Mouse (Mus musculus): Measurements from ENCODE around the gene Itga4. TPM values are rescaled to one million over a fixed set of nuclear protein-coding genes. Genes with fewer than 3 reads are reported as not detected.

Gene Itga4
- polyA plus RNA-seq, 1 experiment from 2014 or later: 4.5 TPM

DNA sequence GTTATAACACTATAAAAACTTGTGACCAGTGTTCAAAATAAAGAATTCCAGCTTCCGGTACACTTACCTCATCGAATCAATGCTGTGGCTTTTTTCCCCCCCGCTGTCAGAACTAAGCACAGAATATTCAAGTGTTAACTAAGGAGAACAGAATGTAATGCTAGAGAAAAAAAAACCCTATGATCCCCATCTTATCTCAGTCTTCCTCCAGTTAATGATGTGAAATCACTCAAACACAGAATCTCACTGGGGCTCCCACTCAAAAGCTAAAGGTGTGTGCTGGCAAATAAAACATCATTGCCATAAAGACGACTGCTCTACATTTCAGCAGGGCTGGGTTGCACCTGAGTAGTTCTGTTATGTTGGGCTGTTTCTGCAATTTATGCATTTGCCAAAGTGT lies 16.6 kb downstream of the Itga4 start:
- H3K4me1 ChIP-seq (ENCODE audit: insufficient read depth, low read depth, low read length): no peaks in the 10 kb centered on the region
- ATAC-seq (no peak), DNase-seq (ENCODE audit: low spot score) (no peak)
- H3K27me3 ChIP-seq (replicated peaks; ENCODE audit: insufficient read depth, low read length): no peaks in the 10 kb centered on the region
- WGBS: 81% methylated on average over 4 of the region's 4 CpGs
- no peak overlapping the region for H3K4me2 ChIP-seq (replicated peaks; ENCODE audit: low read depth, low read length)
- no peaks in the 10 kb centered on the region for H3K9me3 ChIP-seq (ENCODE audit: low read length)
- H3K27ac ChIP-seq (ENCODE audit: low read length): no peak overlapping the region
- TF ChIP-seq EP300 (IDR thresholded peaks at IDR 0.05) (no peak), CTCF (IDR thresholded peaks at IDR 0.05) (no peak)
- no peaks in the 10 kb centered on the region for H3K36me3 ChIP-seq (ENCODE audit: insufficient read depth, low read length)
- H3K9ac ChIP-seq (replicated peaks; ENCODE audit: low read depth): no peak overlapping the region
- H3K4me3 ChIP-seq (ENCODE audit: low read depth, low read length): no peak overlapping the region

DNA sequence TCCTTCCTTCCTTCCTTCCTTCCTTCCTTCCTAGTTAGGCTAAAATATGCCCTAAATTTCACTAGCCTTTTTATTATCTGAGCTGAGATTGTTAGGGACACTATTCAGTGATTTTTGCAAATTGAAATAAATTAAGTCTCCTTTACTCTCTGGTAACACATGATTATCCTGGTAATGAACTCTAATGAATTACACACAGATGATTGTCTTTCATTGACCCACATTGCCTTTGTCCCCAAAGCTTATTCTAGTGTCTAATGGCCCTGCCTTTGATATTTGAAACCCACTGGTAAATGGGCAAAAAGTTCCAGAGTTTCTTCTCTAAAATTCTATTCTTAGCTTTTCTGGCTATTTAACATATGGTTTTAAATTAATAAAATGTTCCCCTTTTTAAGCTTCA lies 23.4 kb downstream of the Itga4 start:
- H3K9me3 ChIP-seq (ENCODE audit: low read length): no peaks in the 10 kb centered on the region
- H3K4me3 ChIP-seq (ENCODE audit: low read depth, low read length): no peak overlapping the region
- H3K4me2 ChIP-seq (replicated peaks; ENCODE audit: low read depth, low read length): no peak overlapping the region
- no peaks in the 10 kb centered on the region for H3K27me3 ChIP-seq (replicated peaks; ENCODE audit: insufficient read depth, low read length)
- H3K4me1 ChIP-seq (ENCODE audit: insufficient read depth, low read depth, low read length): no peaks in the 10 kb centered on the region
- no peak overlapping the region for H3K27ac ChIP-seq (ENCODE audit: low read length)
- ATAC-seq (no peak), DNase-seq (ENCODE audit: low spot score) (no peak)
- no peak for TF ChIP-seq EP300 (IDR thresholded peaks at IDR 0.05)
- no peak for TF ChIP-seq CTCF (IDR thresholded peaks at IDR 0.05)
- H3K9ac ChIP-seq (replicated peaks; ENCODE audit: low read depth): no peak overlapping the region
- no peaks in the 10 kb centered on the region for H3K36me3 ChIP-seq (ENCODE audit: insufficient read depth, low read length)

DNA sequence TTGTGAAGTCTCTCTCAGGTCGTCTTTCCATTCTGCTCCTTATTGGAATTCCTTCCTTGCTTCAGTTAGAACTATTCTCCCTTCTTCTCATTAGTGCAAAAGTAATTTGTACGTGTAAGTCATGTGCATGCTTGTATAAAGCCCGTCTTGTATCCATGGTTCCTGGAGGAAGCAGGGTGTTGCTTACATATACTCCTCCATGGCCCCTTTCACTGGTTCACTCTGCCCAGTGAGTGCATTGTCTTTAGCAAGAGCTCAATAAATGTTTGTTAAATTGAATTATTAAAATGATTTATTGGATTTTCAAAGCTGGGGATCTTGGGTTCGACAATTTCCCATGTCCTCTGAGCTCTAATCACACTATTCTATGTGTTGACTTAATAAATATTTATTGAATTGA lies 29.0 kb downstream of the Itga4 start:
- 84% methylated on average over 4 of the region's 4 CpGs for whole genome bisulfite sequencing
- TF ChIP-seq EP300 (IDR thresholded peaks at IDR 0.05) (no peak), CTCF (IDR thresholded peaks at IDR 0.05) (no peak)

DNA sequence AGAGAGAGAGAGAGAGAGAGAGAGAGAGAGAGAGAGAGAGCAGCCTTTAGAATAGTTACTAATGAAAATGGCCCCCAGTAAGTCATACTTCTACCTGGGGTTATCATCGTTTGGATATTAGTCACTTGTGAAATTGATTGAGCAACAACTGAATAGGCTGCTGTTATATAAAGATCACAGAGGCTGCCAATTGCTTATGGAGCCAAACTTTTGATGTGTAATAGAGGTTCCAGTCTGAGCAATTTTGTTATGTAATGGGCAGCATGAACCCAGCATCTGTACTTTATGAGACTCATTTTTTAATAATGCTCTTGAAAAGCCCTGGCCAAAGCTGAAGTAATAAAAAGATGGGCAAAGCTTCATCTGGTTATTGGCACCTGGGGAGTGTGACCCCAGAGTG lies 34.9 kb downstream of the Itga4 start:
- no peaks in the 10 kb centered on the region for H3K27me3 ChIP-seq (replicated peaks; ENCODE audit: insufficient read depth, low read length)
- no peak overlapping the region for H3K4me3 ChIP-seq (ENCODE audit: low read depth, low read length)
- H3K9ac ChIP-seq (replicated peaks; ENCODE audit: low read depth): no peak overlapping the region
- DNase-seq (ENCODE audit: low spot score): no peak
- no peak for ATAC-seq
- no peak overlapping the region for H3K27ac ChIP-seq (ENCODE audit: low read length)
- TF ChIP-seq CTCF (IDR thresholded peaks at IDR 0.05) (no peak), EP300 (IDR thresholded peaks at IDR 0.05) (no peak)
- no peaks in the 10 kb centered on the region for H3K9me3 ChIP-seq (ENCODE audit: low read length)
- 59% methylated on average over 1 of the region's 1 CpGs for WGBS
- H3K4me2 ChIP-seq (replicated peaks; ENCODE audit: low read depth, low read length): no peak overlapping the region
- H3K36me3 ChIP-seq (ENCODE audit: insufficient read depth, low read length): no peaks in the 10 kb centered on the region
- no peaks in the 10 kb centered on the region for H3K4me1 ChIP-seq (ENCODE audit: insufficient read depth, low read depth, low read length)

More for the DNA sequence above, 29.0 kb downstream of the Itga4 start:
- H3K9ac ChIP-seq (replicated peaks; ENCODE audit: low read depth): no peak overlapping the region
- H3K36me3 ChIP-seq (ENCODE audit: insufficient read depth, low read length): no peaks in the 10 kb centered on the region
- no peaks in the 10 kb centered on the region for H3K4me1 ChIP-seq (ENCODE audit: insufficient read depth, low read depth, low read length)
- H3K4me2 ChIP-seq (replicated peaks; ENCODE audit: low read depth, low read length): no peak overlapping the region
- no peak overlapping the region for H3K4me3 ChIP-seq (ENCODE audit: low read depth, low read length)
- H3K9me3 ChIP-seq (ENCODE audit: low read length): no peaks in the 10 kb centered on the region
- ATAC-seq (no peak), DNase-seq (ENCODE audit: low spot score) (no peak)
- H3K27ac ChIP-seq (ENCODE audit: low read length): no peak overlapping the region
- H3K27me3 ChIP-seq (replicated peaks; ENCODE audit: insufficient read depth, low read length): no peaks in the 10 kb centered on the region

DNA sequence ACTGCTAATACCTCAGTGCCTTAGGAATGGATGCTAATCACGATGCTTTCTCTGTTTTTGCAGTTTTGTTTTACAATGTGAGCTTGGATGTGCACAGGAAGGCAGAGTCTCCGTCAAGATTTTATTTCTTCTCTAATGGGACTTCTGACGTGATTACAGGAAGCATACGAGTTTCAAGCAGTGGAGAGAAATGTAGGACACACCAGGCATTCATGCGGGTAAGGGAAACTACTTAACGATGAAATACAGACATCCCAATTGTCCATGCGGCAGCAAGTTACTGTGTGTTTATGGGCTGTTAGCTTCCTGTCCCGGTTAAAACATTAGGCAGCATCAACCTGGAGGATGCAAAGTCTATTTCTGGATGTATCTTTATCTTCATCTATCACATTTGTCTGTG lies 36.7 kb downstream of the Itga4 start:
- Histone ChIP-seq H3K9ac (replicated peaks; ENCODE audit: low read depth) (no peak overlapping the region), H3K27ac (ENCODE audit: low read length) (no peak overlapping the region), H3K4me1 (ENCODE audit: insufficient read depth, low read depth, low read length) (no peaks in the 10 kb centered on the region), H3K27me3 (replicated peaks; ENCODE audit: insufficient read depth, low read length) (no peaks in the 10 kb centered on the region), H3K4me2 (replicated peaks; ENCODE audit: low read depth, low read length) (no peak overlapping the region), H3K4me3 (ENCODE audit: low read depth, low read length) (no peak overlapping the region), H3K36me3 (ENCODE audit: insufficient read depth, low read length) (no peaks in the 10 kb centered on the region), H3K9me3 (ENCODE audit: low read length) (no peaks in the 10 kb centered on the region)
- WGBS: 67% methylated on average over 8 of the region's 8 CpGs
- TF ChIP-seq EP300 (IDR thresholded peaks at IDR 0.05): no peak
- no peak for TF ChIP-seq CTCF (IDR thresholded peaks at IDR 0.05)
- no peak for DNase-seq (ENCODE audit: low spot score)
- no peak for ATAC-seq

DNA sequence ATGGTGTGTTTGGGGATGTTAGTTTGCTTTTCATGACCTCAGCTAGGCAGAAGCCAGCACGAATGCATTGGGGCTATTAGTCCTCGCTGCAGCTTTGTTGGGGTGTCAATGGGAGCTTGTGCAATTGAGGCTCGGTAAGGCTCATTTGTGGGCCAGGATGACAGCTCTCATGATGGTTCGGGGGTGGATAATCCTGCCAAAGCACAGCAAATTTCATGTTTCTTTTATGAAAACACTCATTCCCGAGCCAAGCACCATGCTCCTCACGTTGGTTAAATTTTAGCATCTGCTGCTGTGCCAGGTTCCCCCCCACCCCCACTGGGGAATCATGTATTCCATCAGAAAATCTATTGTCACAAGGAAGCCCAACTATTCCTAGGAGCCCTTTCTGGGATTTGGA lies 37.2 kb downstream of the Itga4 start:
- Histone ChIP-seq H3K9ac (replicated peaks; ENCODE audit: low read depth) (no peak overlapping the region), H3K4me2 (replicated peaks; ENCODE audit: low read depth, low read length) (no peak overlapping the region), H3K4me3 (ENCODE audit: low read depth, low read length) (no peak overlapping the region), H3K27me3 (replicated peaks; ENCODE audit: insufficient read depth, low read length) (no peaks in the 10 kb centered on the region), H3K36me3 (ENCODE audit: insufficient read depth, low read length) (no peaks in the 10 kb centered on the region), H3K27ac (ENCODE audit: low read length) (no peak overlapping the region), H3K4me1 (ENCODE audit: insufficient read depth, low read depth, low read length) (no peaks in the 10 kb centered on the region), H3K9me3 (ENCODE audit: low read length) (no peaks in the 10 kb centered on the region)
- DNase-seq (ENCODE audit: low spot score): no peak
- TF ChIP-seq EP300 (IDR thresholded peaks at IDR 0.05): no peak
- TF ChIP-seq CTCF (IDR thresholded peaks at IDR 0.05): no peak
- ATAC-seq: no peak
- WGBS: 77% methylated on average over 6 of the region's 6 CpGs

DNA sequence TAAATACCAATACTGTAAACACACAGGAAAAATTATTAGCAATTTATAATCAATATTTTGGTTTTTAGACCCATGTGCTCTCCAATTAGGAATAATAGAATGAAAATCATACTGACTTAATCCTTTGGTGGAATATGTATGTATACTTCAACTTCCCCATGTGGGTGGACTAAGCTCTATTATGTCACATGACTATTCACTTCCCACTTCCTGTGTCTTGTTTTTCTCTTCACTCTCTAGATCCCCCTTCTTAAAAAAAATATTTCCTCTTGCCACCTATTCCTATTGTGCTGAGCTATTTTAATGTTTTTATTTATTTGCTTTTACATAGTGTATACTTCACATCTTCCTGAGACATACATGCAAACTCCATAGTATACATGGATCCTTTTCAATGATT lies 47.2 kb downstream of the Itga4 start:
- no peak for DNase-seq (ENCODE audit: low spot score)
- Histone ChIP-seq H3K36me3 (ENCODE audit: insufficient read depth, low read length) (no peaks in the 10 kb centered on the region), H3K9me3 (ENCODE audit: low read length) (no peaks in the 10 kb centered on the region), H3K27me3 (replicated peaks; ENCODE audit: insufficient read depth, low read length) (no peaks in the 10 kb centered on the region), H3K27ac (ENCODE audit: low read length) (no peak overlapping the region), H3K9ac (replicated peaks; ENCODE audit: low read depth) (no peak overlapping the region), H3K4me1 (ENCODE audit: insufficient read depth, low read depth, low read length) (no peaks in the 10 kb centered on the region), H3K4me2 (replicated peaks; ENCODE audit: low read depth, low read length) (no peak overlapping the region), H3K4me3 (ENCODE audit: low read depth, low read length) (no peak overlapping the region)
- TF ChIP-seq CTCF (IDR thresholded peaks at IDR 0.05) (no peak), EP300 (IDR thresholded peaks at IDR 0.05) (no peak)
- no peak for ATAC-seq

All from lung, postnatal 0 days (tissue).